Mouse (Mus musculus) bone marrow, adult 2 months (tissue): Measurements from ENCODE around the gene Grwd1.

Experiments used
- CTCF ChIP-seq: fragments of 200-500 bp; IDR thresholded peaks from 2 replicates; pipeline ENCODE4 v1.5.1; 2011; ENCODE audit warnings: low read length, control low read depth; ENCODE audit not compliant: control insufficient read depth, insufficient read depth
- POLR2A ChIP-seq: fragments of 200-500 bp; IDR thresholded peaks from 2 replicates; pipeline ENCODE4 v1.6.1; 2011; ENCODE audit warnings: low read depth, mild to moderate bottlenecking, control low read depth, low read length, borderline replicate concordance; ENCODE audit not compliant: control insufficient read depth

- TF ChIP-seq POLR2A (no peak), CTCF (no peak)
These were observed 39.7 kb upstream of the Grwd1 start for GRCm38 (mm10) chr7:45870282-45871058.
